Mouse (Mus musculus) 3T3-L1 (cell line): ENCODE measurements around the gene Cfap54.

Source experiments
- DNase-seq: peaks from one replicate; pipeline ENCODE4 v3.0.0-alpha.2; 2015; ENCODE audit warnings: low read depth, low spot score

Gene Cfap54

DNA sequence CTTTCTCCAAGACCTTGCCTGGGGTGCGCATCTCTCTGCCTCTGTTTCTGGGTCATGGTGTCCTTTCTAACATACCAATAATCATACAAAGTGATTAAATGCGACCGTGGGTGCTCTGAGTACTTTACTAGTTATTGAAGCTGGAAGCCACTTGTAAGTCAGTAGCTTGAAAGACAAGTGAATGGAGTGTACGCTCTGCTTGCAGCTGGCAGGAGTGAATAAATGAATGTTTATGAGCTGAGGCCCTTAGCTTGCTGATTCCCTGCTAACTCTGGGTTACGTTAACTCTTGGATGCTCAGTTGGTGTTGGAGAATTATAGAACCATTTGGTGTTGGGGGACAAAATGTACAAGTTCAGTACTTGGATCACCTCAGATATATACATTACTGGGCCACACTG, 298.7 kb downstream of the Cfap54 start:
- DNase-seq: no peak

DNA sequence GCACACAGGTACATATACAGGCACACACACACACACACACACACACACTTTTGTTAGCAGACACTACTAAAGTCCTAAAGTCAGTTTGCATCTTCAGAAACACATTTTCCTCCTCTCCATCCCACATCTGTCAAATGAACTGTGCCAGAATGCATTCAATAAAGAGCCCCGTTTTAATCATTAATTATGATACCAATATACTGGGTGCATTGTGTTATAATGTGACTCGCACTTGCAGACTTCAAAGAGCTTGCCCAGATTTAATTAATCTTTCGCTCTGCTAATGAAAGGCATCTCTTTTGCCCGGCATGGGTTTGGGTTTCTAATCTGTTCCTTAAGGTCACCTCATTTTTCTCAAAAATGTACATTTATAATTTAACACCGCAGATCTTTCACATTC, 327.1 kb downstream of the Cfap54 start:
- no peak for DNase-seq

- DNase-seq: no peak
These were observed 351.1 kb downstream of the Cfap54 start for GRCm38 (mm10) chr10:92730339-92730738.

DNA sequence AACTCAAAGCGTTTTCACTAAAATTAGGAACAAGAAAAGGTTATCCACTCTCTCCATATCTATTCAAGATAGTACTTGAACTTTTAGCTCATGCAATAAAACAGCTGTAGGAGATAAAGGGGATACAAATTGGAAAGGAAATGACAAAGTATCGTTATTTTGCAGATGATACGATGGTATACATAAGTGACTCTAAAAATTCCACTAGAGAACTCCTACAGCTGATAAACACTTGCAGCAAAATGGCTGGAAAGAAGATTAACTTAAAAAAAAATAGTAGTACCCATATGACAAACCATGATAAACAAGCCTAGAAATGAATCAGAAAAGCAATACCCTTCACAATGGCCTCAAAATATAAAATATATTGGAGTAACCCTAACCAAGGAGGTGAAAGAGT, 352.7 kb downstream of the Cfap54 start:
- no peak for DNase-seq
